Mouse (Mus musculus) hindbrain, postnatal 0 days (tissue): ENCODE measurements around the gene 1110065P20Rik. TPM values are rescaled to one million over a fixed set of nuclear protein-coding genes. Genes with fewer than 3 reads are reported as not detected.

ENCODE experiments used
- ATAC-seq: fragments of 200-750 bp; cut with Nextera tagmentation; 2 replicates; pipeline ENCODE4 v1.8.0; 2017; ENCODE audit warnings: mild to moderate bottlenecking, moderate TSS enrichment, moderate library complexity
- DNase-seq: peaks from one replicate; pipeline ENCODE4 v3.0.0-alpha.2; 2015; ENCODE audit warnings: low spot score
- H3K27ac ChIP-seq: fragments of 300-500 bp; sonication (generic); 2 replicates; pipeline ENCODE4 v1.5.1; 2014; ENCODE audit warnings: mild to moderate bottlenecking
- H3K27me3 ChIP-seq: fragments of 300-500 bp; sonication (generic); 2 replicates; pipeline ENCODE4 v1.6.1; 2014; ENCODE audit warnings: low read length, mixed read lengths; ENCODE audit not compliant: insufficient read depth
- H3K36me3 ChIP-seq: fragments of 300-500 bp; sonication (generic); 2 replicates; pipeline ENCODE4 v1.6.1; 2014; ENCODE audit warnings: low read length, mixed read lengths; ENCODE audit not compliant: insufficient read depth
- H3K4me1 ChIP-seq: fragments of 300-500 bp; sonication (generic); 2 replicates; pipeline ENCODE4 v1.6.1; 2014; ENCODE audit warnings: antibody characterized with exemption, low read length, mixed read lengths; ENCODE audit not compliant: insufficient read depth
- H3K4me2 ChIP-seq: fragments of 300-500 bp; sonication (generic); 2 replicates; pipeline ENCODE4 v1.6.1; 2014; ENCODE audit warnings: low read depth, mild to moderate bottlenecking, low read length, moderate library complexity, mixed read lengths
- H3K4me3 ChIP-seq: fragments of 300-500 bp; sonication (generic); 2 replicates; pipeline ENCODE4 v1.5.1; 2014; ENCODE audit warnings: low read length
- H3K9ac ChIP-seq: fragments of 300-500 bp; sonication (generic); replicated peaks from 2 replicates; pipeline ENCODE4 v1.6.1; 2014; ENCODE audit warnings: mild to moderate bottlenecking, low read length, moderate library complexity, mixed read lengths
- H3K9me3 ChIP-seq: fragments of 300-500 bp; sonication (generic); 2 replicates; pipeline ENCODE4 v1.6.1; 2016; ENCODE audit warnings: low read length, mixed read lengths
- CTCF ChIP-seq: IDR thresholded peaks from 2 replicates; pipeline ENCODE4 v1.5.1; 2016; ENCODE audit warnings: antibody characterized with exemption, control low read depth, low read depth
- WGBS: fragments of 180-500 bp; shearing (Covaris S2); extraction: QIAGEN DNeasy Blood & Tissue Kit; methylation state at CpG from one replicate; pipeline ENCODE4 v1.1.7; 2014; 5-methylcytosine and 5-hydroxymethylcytosine counted together
- polyA plus RNA-seq: library from polyadenylated mRNA; unstranded; fragments of >200 nt; fragmentation: Nextera tagmentation; extraction: Ambion mirVana; gene quantifications from 2 replicates; pipeline ENCODE4 v1.2.1, GENCODE M21; 2015
- total RNA-seq: library from RNA; depleted of rRNA; stranded (reverse); fragments of >200 nt; gene quantifications from 2 replicates; pipeline ENCODE4 v1.2.3, GENCODE M21; 2014

Gene 1110065P20Rik
- total and polyA plus RNA-seq, 2 experiments from 2014 or later = 152 to 212 TPM

GRCm38 (mm10) chr4:124847573-124847972 lies 3.4 kb downstream of the 1110065P20Rik start:
- Histone ChIP-seq H3K4me3 (no peak overlapping the region), H3K9ac (no peak overlapping the region), H3K36me3 (peaks cover 3% of the 10 kb centered on the region; the same call in 1 of the 2 replicates), H3K27me3 (no peaks in the 10 kb centered on the region), H3K9me3 (no peaks in the 10 kb centered on the region), H3K4me1 (peaks cover 12% of the 10 kb centered on the region), H3K4me2 (no peak overlapping the region), H3K27ac (0 out of 2 replicates have a peak overlapping the region, but pooled peaks have one; percentile 8)
- 8% methylated on average over 8 of the region's 8 CpGs for WGBS
- TF ChIP-seq CTCF = peak; percentile 93
- ATAC-seq = peak; percentile 28; the same call in 1 of the 2 replicates
- peak; percentile 88 for DNase-seq

DNA sequence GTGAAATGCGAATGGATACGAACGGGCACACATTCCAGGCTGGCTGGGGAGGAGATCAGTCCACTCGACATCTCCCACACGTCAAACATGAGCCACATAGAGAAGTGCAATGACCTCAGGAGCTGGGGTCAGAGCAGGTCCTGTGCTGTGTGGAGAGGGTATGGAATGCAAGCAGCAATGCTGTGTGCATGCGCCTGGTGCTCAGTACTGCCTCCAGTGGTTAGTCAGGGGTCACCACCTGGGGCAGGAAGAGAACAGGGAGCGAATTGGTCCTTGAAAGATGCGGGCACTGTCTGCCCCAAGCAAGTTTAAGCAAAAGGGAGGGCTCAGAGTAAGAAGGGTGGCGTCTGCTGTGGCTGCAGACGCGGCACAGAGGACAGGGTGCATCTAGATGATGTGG lies 7.5 kb downstream of the 1110065P20Rik start:
- Histone ChIP-seq H3K9ac (no peak overlapping the region), H3K27ac (no peak overlapping the region), H3K36me3 (peaks cover 12% of the 10 kb centered on the region; the same call in 1 of the 2 replicates), H3K4me2 (no peak overlapping the region), H3K9me3 (no peaks in the 10 kb centered on the region), H3K4me3 (no peak overlapping the region), H3K4me1 (no peaks in the 10 kb centered on the region), H3K27me3 (no peaks in the 10 kb centered on the region)
- peak; percentile 86 for TF ChIP-seq CTCF
- ATAC-seq (peak; percentile 60; the same call in 1 of the 2 replicates), DNase-seq (peak; percentile 48)
- 57% methylated on average over 11 of the region's 11 CpGs for WGBS

- Histone ChIP-seq H3K4me2 (no peak overlapping the region), H3K4me1 (no peaks in the 10 kb centered on the region), H3K27ac (no peak overlapping the region), H3K9ac (no peak overlapping the region), H3K27me3 (no peaks in the 10 kb centered on the region), H3K4me3 (no peak overlapping the region), H3K36me3 (peaks cover 16% of the 10 kb centered on the region; the same call in 1 of the 2 replicates), H3K9me3 (no peaks in the 10 kb centered on the region)
- 100% methylated on average over 1 of the region's 1 CpGs for WGBS
- DNase-seq (no peak), ATAC-seq (no peak)
- TF ChIP-seq CTCF = peak; percentile 34
Measured at GRCm38 (mm10) chr4:124840998-124841397, 10.0 kb downstream of the 1110065P20Rik start.

DNA sequence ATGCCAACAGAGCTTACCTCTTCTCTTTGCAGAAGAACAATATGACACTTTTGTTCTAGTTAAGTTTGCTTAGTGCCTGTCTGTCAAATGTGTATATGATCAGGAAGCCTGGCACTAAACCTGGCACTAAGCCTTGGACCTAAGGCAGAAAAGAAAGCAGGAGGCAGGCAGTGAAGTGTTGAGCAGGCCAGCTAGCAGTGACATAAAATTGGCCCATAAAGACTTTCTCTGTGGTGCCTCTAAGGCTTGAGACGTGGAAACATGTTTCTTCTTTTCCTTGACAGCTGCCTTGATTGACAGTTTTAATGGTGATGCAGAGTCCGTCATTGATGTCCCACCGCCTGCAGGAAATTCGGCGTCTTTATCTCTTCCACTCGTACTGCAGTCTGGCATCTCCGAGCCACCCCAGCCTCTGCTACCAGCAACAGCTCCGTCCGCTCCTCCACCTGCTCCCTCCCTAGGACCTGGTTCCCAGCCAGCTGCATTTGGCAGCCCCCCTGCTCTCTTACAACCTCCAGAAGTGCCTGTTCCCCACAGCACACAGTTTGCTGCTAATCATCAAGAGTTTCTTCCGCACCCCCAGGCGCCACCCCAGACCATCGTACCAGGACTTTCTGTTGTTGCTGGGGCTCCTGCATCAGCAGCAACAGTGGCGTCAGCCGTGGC lies 12.8 kb downstream of the 1110065P20Rik start:
- peaks cover 18% of the 10 kb centered on the region; the same call in 1 of the 2 replicates for H3K36me3 ChIP-seq
- H3K4me1 ChIP-seq = no peaks in the 10 kb centered on the region
- H3K27ac ChIP-seq = no peak overlapping the region
- H3K4me3 ChIP-seq = no peak overlapping the region
- H3K9ac ChIP-seq = no peak overlapping the region
- TF ChIP-seq CTCF = no peak
- ATAC-seq (no peak), DNase-seq (peak; percentile 42)
- no peaks in the 10 kb centered on the region for H3K9me3 ChIP-seq
- WGBS = 65% methylated on average over 14 of the region's 14 CpGs
- no peaks in the 10 kb centered on the region for H3K27me3 ChIP-seq
- H3K4me2 ChIP-seq = no peak overlapping the region

- WGBS = 97% methylated on average over 10 of the region's 10 CpGs
- no peak overlapping the region for H3K9ac ChIP-seq
- H3K36me3 ChIP-seq = peaks cover 18% of the 10 kb centered on the region; the same call in 1 of the 2 replicates
Measured at GRCm38 (mm10) chr4:124832796-124833195, 18.2 kb downstream of the 1110065P20Rik start.

GRCm38 (mm10) chr4:124829671-124830070 lies 21.3 kb downstream of the 1110065P20Rik start:
- no peak overlapping the region for H3K9ac ChIP-seq
- no peaks in the 10 kb centered on the region for H3K4me1 ChIP-seq
- no peak overlapping the region for H3K27ac ChIP-seq
- H3K4me3 ChIP-seq = no peak overlapping the region
- H3K36me3 ChIP-seq = peaks cover 29% of the 10 kb centered on the region; the same call in 1 of the 2 replicates
- H3K4me2 ChIP-seq = no peak overlapping the region
- 78% methylated on average over 5 of the region's 5 CpGs for WGBS
- H3K9me3 ChIP-seq = no peaks in the 10 kb centered on the region
- no peak for DNase-seq
- H3K27me3 ChIP-seq = no peaks in the 10 kb centered on the region
- TF ChIP-seq CTCF = no peak
- ATAC-seq = no peak

More at GRCm38 (mm10) chr4:124832796-124833195, 18.2 kb downstream of the 1110065P20Rik start:
- Histone ChIP-seq H3K4me2 (no peak overlapping the region), H3K4me1 (no peaks in the 10 kb centered on the region), H3K4me3 (no peak overlapping the region), H3K27ac (no peak overlapping the region), H3K27me3 (no peaks in the 10 kb centered on the region), H3K9me3 (no peaks in the 10 kb centered on the region)
- no peak for TF ChIP-seq CTCF
- DNase-seq (no peak), ATAC-seq (no peak)
